Mouse (Mus musculus) lung, adult 18-20 months (tissue): ENCODE results near the gene Kcnj1.
A peak's percentile ranks its signal among the peaks of the same experiment; 100 is the strongest.

Source experiments
- DNase-seq, 2 experiments: peaks; one replicate each; pipeline ENCODE4 v3.0.0; 2022; ENCODE audit warnings: mixed read lengths in 2 of 2

The Kcnj1 gene

DNA sequence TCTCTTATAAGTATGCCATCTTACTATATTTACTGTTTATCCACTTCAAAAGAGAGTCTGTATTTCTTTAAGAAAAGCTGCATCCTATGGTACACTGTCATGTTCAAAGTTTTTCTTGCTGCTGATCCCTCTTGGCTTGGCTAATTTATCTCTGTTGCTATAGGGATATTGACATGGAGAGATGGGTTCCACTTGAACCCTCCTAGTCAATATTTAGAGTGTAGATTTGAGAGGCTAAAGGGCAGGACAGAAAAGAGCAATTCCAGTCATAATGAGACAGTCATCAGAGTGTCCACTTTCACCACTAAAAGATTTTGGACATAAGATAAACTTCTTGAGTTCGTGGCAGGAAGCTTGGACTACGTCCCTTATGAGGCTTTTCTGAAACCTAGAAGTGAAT lies 27.9 kb downstream of the Kcnj1 start:
- no peak for DNase-seq

DNA sequence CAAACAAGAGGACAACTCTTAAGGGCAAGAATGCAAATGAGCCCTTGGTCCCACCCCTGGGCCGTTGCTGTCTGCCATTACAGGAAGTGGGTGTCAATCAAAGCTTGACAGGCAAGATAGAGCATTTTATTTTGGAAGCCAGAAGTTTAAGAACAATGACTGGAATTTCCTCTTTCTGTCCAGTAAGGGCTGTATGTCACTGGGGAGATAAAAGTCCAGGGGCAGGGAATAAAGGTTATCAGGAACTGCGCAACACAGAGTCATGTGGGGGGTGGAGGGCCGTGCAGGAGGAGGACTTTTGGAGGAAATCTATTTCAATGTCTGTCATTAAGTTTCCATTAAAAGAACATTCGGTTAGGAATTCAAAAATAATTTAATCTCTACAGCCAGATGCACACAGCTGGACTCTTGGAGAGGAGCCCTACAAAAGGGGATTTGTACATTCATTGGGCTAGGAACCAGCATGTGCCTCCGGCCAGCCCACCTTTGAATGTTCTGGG lies 28.4 kb downstream of the Kcnj1 start:
- DNase-seq = peak; percentile 27 to 43

DNA sequence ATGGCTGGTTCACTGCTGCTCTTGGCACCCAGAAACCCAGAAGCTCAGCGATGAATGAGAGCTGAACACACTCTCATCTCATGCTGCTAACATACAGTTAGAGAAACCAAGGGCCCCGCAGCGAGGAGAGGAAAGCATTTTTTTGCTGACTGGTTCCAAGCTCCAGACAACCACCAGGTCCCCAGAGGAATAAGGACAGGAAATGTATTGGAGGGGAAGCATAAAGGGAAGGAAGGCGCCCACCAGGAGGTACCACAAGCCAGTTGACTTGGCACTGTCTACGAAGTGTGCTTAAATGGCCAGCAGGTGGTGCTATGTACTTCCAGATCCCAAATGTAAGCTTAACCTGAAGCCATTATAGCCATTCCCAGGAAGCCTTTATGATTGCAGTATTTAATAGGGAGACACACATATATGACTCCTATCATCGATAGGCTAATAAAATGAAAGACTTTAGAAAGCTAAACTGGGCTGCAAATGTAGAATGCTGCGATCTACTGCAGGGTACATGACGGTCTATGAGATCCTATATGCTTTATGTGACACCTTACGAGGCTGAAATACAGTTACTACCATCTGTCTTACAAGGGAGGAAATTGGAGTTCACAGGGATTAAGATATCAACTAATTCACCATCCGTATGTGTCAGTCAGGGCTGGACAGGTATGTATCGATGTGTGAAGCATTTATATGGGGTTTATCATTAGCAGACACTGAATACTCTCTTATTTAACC lies 33.1 kb downstream of the Kcnj1 start:
- peak; percentile 51 to 52 for DNase-seq

DNA sequence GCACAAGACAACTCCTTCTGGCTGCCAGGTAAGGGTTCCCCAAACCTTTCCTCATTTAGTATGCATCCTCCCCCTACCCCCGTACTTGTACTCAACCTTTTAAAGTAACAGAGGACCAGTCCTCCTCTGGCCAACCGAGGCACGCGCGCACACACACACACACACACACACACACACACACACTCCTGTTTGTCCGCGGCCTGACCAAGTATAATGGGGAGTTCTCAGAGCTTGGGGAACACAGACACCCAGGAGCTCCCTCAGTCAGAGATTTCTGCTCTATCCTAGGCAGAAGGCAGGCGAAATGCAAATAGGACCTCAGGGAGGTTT lies 36.4 kb downstream of the Kcnj1 start:
- no peak for DNase-seq

DNA sequence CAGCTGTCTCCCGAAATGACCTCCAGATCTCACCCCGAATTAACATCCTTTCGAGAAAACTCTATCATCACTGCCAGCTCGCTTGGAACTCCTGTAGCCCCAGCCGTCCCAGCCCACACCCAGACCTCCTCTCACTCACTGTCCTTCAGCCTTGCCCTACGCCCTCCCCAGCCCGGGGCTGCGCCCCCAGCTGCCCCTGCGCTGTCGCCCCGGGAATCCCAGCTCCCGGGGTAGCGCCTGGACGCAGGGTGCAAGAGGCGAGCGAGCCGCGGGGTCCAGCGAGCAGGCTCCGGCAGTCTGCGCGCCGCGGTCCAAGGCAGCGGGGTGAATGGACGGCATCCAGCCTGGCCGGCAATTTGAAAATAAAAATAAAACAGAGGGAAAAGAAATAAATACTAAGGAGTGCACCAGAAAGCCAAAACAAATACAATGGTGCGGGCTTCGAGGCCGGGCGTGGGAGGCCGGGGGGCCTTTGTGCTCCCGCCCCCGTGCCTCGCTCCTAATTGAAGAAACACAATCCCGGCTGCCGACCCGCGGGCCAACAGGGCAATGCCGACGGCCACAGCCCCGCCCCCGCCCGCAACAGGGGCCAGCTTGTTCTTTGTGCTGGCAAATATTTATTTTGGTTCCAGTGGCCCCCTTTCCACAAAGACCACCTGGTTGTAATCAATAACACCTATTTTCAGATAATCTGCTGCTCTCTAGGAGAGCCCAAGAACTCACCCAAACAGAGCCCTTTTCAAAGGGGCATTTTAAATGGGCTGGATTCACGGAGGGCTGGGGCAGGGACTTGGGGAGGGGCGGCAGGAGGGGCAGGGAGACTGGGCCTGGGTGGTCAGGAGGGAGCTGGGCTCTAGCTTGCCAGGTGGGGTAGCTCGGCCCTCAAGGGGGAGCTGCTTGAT lies 37.0 kb downstream of the Kcnj1 start:
- no peak for DNase-seq

DNA sequence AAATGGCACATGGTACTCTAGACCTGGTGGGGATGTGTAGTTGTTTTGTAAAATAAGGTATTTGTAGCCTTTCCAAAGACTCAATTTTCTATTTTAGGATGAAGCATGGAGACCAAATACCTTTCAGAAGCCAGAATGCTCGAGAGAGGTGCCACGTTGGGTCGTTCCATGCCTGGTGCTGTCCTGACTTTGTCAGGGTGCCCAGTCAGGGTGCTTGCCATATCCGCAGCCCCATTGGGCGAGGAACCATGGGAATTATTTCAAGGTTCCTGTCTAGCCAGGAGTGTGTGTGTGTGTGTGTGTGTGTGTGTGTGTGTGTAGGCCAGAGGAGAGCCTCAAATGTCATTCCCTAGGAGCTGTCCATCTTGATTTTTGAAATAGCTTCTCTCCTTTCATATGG lies 38.4 kb downstream of the Kcnj1 start:
- DNase-seq = no peak

DNA sequence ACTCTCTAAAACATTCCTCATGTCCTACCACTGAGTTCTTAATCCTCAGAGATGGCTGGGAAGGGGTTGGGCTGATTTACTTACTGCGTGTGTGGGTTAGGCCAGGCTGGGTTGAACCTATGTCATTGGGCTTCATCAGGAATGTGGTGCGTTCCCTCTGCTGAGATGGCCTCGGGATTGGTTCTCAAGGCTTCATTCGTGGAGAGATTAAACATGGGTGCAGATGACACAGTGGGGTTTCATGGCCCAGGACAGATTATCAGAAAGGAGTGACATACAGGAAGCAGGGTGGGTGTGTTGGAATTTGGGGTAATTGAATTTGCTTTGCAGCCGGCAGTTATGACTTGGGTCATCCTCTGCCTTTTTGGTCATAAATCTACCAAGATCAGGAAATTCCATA lies 39.2 kb downstream of the Kcnj1 start:
- DNase-seq = no peak

DNA sequence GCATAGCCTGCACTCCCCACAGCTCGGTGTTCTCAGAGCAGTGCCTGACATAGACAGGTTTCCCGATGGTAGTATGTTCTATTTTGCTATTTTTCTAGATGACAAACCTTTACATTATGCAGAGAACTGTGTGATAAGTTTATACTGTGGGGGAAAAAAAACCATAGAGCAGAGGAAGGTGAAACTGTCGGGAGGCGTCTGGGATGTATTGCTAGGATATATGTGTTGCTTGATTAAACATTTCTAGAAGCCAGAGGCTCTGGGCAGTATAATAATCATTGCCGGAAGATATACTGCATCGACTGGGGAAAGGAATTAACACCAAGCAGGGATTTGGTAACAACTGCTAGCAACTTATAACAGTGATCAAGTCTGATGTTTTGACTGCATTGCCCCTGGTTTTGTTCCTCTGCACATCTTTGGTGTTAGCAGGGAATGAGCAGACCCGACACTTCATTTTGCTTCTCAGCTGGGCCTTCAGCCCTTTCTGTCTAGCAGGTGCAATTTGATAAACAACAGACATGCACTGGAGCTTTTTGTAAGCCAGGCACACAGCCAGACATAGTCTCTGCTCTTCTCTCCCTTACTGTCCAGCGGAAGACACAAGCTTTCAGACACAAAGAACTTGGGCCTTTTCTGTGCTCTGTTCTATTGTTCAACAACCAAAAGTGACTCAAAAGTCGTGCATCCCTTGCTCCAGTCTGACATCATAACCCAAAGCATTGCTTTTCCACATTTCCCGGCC lies 40.7 kb downstream of the Kcnj1 start:
- DNase-seq = no peak

DNA sequence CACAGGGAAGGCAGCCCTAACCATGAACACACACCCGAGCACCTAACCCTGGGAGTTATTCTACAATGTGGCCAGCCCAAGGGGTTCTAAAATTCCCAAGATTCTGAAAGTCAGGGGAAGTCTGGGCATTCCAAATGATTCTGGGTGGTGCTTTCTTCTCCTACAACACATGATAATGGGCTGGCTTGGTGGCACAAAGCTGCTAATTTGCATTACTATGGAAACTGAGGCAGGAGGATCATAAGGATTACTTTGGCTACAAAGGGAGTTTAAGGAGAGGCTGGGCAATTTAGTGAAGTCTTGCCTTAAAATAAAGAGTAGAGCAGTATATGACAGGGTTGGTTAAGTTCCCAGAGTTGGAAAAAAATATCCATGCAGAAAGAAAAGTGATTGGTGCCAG lies 42.7 kb downstream of the Kcnj1 start:
- no peak for DNase-seq

DNA sequence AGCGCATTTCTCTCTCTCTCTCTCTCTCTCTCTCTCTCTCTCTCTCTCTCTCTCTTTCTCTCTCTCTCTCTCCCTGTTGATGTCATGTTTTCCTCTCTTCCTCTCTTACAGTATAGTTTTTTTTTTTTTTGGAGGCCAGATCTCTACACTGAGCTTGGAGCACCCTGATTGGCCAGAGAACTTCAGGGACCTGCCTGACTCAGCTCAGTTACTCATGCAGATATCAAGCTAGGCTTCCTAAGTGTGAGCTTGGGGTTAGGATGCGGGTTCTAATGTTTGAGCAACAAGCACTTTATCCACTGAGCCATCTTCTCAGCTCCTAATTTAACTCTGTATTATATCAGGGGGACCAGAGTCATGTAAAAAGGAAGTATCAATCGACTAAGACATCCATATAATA lies 43.7 kb downstream of the Kcnj1 start:
- no peak for DNase-seq

DNA sequence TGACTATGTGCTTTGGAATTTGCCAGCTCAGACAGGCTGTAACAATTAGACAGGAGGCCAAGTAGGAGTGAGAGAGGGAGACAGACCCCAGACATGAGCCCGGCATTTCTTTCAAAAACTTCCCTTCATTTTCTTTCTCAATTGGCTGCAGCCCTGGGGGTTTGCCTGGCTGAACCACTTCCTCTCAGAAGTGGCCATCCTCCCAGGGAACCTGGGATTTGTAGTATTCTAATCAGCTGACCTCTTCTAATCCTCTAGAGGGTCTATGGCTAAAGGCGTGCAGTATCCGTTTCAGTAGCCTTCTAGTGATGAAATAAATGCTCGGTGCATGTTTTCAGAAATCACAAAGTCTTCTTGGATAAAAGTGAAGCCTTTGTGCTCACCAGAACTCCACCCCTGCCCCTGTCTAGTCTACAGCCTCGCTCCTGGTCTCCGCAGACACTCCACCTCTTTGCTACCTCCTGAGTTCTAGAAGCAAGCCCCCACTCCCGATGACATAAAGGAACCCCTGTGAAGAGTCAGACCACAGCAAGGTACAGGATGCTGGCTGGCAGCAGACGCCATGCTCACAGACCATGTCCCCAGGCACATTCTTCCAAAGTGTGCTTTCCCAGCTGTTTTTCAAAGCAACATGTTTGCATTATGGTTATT lies 45.3 kb downstream of the Kcnj1 start:
- no peak for DNase-seq

DNA sequence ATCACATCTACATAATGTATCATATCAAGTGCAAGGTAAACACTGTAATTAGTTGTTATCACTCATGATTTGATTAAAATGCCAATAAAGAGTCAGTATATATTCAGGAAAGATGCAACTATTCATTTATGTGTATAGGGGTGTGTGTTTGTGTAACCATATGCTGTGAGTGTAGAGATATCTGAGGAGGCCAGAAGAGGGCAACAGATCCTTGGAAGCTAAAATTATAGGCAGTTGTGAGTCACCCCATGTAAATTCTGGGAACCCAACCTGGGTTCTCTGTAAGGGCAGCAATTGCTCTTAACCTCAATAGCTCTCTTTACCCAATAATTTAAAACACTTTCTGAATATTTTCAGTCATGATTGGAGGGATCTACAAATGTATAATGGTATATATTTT lies 48.4 kb downstream of the Kcnj1 start:
- no peak for DNase-seq

DNA sequence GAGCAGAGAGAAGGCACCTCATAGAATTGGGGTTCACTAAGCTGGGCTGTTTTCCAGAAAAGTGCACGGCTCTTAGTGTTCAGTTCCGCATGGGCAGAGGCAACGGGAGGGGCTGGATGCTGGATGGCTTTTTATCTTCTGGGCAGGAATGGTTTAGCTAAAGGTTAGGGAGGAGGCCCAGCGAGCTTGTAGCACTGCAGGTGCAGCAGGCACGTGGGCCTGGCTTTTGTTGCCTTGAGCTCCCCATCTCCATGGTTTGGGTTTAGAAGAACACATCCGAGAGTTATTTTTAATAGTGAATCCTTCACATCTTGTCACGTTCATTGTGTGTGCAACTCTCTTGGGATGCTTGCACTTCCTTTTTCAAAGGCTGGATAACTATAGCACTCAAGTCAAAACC lies 53.0 kb downstream of the Kcnj1 start:
- DNase-seq = no peak

DNA sequence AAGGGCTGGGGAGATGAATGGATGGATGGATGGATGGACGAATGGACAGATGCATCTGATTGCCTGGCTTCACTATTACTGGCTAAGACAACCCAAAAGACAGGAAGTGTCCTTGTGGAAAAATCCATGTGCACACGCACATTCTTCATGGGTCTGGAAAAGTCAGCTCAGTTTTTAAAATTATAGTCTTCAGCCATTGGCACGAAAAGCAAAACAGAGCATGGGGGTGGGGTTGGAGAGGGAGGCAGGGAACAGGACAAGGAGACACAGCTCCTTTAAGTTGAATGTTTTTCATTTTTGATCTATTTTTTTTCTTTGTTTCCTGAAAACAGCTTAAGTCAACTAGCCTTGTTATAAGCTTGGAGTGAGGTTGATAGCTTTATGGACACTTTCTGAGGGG lies 58.8 kb downstream of the Kcnj1 start:
- DNase-seq = no peak

DNA sequence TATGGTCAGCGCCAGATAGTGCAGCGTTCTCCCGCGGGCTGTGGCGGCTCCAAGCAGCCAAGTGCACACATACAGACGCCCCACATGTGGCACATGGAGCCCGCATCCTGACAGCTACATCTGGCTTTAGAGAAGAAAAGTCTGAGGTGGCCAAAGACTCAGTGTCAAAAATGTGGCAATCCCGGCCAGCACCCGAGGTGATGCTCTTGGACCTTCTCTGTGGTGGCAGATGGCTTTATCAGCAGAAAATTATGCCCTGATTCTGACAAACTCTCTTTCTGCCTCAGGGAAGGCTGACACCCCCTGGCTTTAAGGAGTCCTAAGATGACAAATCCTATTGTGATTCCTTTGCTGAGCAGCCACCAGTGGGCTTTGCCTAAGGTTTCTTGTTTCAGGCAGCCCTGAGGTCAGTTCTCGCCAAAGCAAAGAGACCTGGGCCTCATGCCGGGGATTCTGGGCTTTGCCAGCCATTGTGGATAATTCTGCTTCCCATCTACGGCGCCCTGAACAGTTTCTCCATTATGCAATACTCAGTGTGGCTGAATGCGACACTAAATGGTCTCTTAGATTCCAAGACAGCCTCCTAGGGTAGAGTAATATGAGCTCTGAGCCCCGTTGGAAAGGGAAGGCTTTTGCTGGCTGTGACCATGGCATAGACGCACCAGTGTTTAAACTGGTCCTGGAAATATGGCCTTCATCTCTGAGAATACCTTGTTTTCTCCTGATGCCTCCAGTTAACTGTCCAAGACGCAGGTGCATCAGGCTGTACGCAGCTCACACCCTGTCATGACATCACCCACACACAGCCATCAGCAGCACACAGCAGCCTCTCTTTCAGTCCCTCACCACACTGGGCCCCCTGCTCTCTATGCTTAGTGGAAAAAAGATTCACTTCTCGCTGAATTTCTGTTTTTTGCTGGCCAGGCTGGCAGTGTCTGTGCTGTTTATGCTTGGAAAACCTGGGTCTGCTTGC lies 62.2 kb downstream of the Kcnj1 start:
- DNase-seq = peak in 1 of 2 experiments; percentile 9

DNA sequence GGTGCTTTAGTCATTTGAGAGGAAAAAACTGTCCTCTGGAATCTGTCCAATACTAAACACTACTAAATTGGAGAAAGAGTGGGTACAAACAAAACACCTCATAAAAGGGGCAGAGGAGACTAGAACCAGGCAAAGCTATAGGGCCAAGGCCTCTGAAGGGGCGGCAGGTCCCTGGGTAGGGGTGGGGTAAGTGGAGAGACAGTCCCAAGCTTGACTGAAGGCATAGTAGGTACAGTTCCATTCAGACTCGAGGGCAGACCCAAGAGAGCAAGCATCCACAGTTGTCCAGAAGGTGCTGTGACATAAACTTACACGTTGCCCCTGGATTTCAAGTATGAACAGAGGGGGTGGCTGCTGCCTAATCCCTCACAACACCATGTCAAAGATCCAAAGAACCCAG lies 70.8 kb downstream of the Kcnj1 start:
- no peak for DNase-seq

DNA sequence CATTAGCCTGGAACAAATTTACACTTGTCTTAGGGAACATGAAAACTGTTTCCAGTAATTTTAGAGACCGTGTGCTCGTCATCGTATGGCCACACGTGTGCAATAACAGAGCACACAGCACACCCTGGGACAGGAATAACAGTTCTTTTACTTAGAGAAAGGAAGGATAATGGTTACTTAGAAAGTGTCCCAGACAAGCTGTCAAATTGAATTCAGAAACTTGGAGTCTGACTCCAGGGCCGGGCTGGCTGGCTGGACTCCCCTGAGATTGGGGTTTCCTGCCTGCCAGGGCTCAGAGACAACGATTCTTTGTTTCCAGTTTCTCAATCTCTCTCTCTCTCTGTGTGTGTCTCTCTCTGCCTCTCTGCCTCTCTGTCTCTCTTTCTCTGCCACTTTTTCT lies 71.5 kb downstream of the Kcnj1 start:
- no peak for DNase-seq

DNA sequence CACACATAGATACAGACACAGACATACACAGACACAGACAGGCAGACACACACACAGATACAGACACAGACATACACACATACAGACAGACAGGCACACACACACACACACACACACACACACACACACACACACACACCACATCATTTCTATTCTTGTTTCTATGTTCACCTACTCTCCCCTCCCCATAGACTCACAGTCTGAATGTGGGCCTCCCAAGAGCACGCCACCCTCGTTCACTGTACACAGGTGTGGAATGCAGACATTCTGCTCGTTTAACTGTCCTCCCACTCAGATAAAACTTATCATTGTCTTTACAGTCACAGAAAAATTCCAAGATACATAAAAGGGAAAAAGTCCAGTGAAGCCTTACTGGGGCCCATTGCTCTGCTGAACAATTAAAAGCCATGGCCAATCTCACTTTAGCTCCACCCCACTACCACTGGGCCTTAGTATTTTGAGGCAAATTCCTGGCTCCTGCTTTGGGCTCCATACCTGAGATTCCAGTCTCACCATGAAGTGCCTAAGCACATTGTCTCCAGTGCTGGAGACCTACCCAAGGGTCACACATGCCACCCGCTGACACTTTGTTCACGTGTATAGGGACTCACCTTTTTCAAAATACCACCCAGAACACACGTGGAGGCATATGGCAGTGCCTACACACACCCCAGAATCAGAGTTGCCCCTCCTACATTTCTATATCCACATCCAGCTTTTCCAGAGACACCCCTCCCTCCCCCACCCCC lies 72.3 kb downstream of the Kcnj1 start:
- peak in 1 of 2 experiments; percentile 6 for DNase-seq

DNA sequence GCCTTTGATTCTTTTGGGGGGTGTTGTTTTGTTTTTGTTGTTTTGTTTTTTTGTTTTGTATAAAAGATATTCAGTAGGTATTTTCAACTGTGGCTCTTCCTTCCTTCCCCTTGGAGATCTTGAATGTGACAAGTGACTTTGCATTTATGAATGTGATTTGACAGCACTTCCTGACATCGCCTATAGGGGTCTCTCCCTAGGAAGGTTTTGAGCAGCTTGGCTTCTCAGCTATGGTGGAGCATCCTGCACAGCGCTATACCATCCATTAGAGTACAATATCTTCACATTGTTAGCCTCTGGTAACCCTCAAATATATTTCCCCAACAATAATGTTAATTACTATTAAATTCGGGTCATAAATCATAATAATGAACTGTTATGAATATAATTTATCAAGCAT lies 73.5 kb downstream of the Kcnj1 start:
- peak in 1 of 2 experiments; percentile 25 for DNase-seq

DNA sequence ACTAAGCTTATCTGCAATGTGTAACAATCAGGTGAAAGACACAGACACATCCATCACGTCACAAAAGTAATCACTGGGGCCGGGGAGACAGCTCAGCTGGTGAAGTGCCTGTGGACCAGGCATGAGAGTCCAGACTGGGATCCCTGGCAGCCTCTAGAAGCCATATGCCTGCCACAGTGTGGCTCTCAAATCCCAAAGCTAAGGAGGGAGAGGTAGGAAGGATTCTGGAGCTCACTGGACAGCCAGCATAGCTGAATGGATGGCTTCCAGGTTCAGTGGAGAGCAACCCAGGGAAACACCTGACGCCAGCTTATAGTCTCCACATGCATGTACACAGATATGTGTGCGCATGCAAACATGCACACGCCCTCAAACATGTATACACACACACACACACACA lies 76.5 kb downstream of the Kcnj1 start:
- no peak for DNase-seq
